Mouse (Mus musculus) bone marrow, adult 2 months (tissue): ENCODE data around the gene Dennd4c. TPM values are rescaled to one million over a fixed set of nuclear protein-coding genes. Genes with fewer than 3 reads are reported as not detected.

Experiments used
- H3K27ac ChIP-seq: fragments of 200-500 bp; 2 replicates; pipeline ENCODE4 v1.5.1; 2012; ENCODE audit warnings: low read depth, mild to moderate bottlenecking, control low read depth, inconsistent platforms, low read length; ENCODE audit not compliant: control insufficient read depth, poor library complexity, insufficient read depth
- H3K4me1 ChIP-seq: fragments of 200-500 bp; 2 replicates; pipeline ENCODE4 v1.6.1; 2011; ENCODE audit warnings: low read length; ENCODE audit not compliant: control insufficient read depth, insufficient read depth
- H3K4me3 ChIP-seq: fragments of 200-500 bp; replicated peaks from 2 replicates; pipeline ENCODE3; 2011; ENCODE audit warnings: mild to moderate bottlenecking, low read depth, low read length, control low read depth; ENCODE audit not compliant: control insufficient read depth
- CTCF ChIP-seq: fragments of 200-500 bp; IDR thresholded peaks from 2 replicates; pipeline ENCODE4 v1.5.1; 2011; ENCODE audit warnings: low read length, control low read depth; ENCODE audit not compliant: control insufficient read depth, insufficient read depth
- POLR2A ChIP-seq: fragments of 200-500 bp; IDR thresholded peaks from 2 replicates; pipeline ENCODE4 v1.6.1; 2011; ENCODE audit warnings: low read depth, mild to moderate bottlenecking, control low read depth, low read length, borderline replicate concordance; ENCODE audit not compliant: control insufficient read depth
- WGBS: fragments of 180-500 bp; shearing (Covaris S2); methylation state at CpG from one replicate; pipeline ENCODE4 v1.1.7; 2018; 5-methylcytosine and 5-hydroxymethylcytosine counted together
- polyA plus RNA-seq: library from polyadenylated mRNA; stranded (reverse); fragments of >200 nt; gene quantifications from 2 replicates; pipeline ENCODE4 v1.2.4, GENCODE M21; 2011; ENCODE audit warnings: low replicate concordance; ENCODE audit not compliant: missing spikeins, insufficient read depth, insufficient read length

Dennd4c gene
- polyA plus RNA-seq, result 2.4 and 2.6 TPM in 2 replicates

DNA sequence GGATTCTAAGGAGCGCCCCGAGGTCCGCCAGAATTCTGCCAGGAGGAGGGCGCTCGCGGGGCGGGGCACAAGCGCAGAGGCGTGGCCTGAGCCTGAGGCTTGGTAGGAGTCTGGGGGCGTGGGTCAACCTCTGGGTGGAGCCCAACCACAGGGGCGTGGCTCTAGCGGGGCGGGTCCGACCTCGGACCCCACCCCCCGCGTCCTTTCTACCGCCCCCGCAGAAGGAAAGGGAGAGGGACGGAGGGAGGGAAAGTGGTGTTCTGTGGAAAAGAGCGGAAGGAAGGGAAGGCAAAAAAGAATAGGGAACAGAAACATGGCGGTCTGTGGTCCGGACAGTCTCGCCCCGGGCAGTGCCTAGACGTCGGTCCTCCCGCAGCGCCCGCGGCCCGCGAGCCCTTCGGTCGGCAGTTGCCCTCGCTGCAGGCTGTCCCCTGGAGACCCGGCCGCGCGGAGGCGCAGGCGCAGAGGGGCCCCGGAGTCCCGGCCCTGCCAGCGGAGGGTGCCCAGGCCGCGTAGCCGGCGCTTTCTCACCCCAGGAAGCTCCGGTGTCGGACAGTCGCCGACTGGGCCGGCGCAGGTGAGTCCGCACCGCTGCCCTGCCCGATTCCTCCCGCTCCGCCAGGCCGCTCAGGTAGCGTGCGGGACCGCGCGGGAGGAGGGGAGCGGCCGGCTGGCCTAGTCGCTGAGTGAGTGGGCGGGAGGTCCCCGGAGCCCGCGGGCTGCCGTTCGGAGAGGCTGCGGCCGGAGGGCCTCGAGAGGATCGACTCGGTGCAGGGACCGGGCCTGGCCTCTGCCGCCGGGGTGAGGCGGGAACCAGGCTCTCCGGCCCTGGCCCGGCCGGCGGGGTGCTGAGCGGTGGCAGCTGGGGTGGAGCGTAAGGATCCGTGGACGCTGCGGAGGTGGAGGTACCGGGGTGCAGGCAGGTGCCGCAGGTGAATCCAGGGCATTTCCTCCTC lies at the start of gene Dennd4c:
Gene Dennd4c (plus strand): TSS at position 220 of the 956 bp plus-strand sequence.
- H3K4me1 ChIP-seq, result peaks cover 1% of the 10 kb centered on the region; the same call in 1 of the 2 replicates
- peak within 1 kb of the TSS; percentile 90 for H3K27ac ChIP-seq
- peak; percentile 20; the same call in 1 of the 2 replicates for TF ChIP-seq CTCF
- TF ChIP-seq POLR2A, result peak; percentile 57; the same call in 1 of the 2 replicates
- H3K4me3 ChIP-seq, result peak within 1 kb of the TSS; percentile 80
- under 1% methylated on average over 95 of the region's 95 CpGs for WGBS

DNA sequence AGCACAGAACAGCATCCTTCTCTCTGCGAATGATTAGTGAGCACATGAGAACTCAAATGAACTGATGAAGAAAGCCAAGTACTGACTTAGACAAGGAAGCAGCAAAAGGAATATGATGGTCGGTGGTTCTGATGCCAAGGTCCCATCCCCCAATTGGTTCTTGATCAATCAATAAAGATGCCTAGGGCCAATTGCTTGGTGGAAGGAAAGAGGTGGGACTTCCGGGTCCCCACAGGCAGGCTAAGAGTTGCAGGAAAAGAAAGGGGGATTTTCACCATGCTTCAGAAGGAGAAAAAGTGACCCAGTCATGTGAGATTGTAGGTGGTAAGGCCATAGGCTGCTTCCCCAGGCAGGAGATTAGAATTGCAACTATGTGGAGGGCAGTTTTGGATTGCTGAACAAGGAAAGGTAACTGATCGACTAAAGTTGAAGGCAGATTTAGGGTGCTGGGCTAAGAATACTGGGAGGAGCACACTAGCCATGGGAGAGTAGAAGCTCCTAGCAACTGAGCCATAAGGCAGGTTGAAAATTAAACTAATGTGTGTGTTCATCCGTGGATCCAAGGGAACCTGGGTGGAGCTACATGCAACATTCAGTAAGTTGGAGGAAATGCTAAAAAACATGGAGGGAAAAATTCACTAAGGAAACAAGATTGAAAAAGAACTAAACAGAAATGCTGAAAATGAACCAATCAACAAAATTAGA lies 49.0 kb upstream of the Dennd4c start:
- no peak for TF ChIP-seq CTCF
- no peak for TF ChIP-seq POLR2A
- H3K27ac ChIP-seq, result no peak overlapping the region
- 63% methylated on average over 5 of the region's 5 CpGs for WGBS
- H3K4me3 ChIP-seq, result no peak overlapping the region
- H3K4me1 ChIP-seq, result no peaks in the 10 kb centered on the region; the same call in 1 of the 2 replicates

DNA sequence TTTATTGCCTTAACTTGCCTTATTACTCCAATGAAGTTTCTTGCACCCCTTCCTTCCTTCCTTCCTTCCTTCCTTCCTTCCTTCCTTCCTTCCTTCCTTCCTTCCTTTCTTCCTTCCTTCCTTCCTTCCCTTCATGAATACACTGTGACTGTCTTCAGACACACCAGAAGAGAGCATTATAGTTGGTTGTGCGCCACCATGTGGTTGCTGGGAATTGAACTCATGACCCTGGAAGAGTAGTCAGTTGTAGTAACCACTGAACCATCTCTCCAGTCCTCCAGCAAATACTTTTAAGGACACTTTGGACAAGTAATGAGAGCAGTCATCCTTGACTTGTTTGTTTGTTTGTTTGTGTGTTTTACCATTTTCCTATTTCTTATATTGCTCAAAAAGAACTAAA lies 39.6 kb upstream of the Dennd4c start:
- H3K27ac ChIP-seq, result no peak overlapping the region
- H3K4me3 ChIP-seq, result no peak overlapping the region
- TF ChIP-seq CTCF (no peak), POLR2A (no peak)
- H3K4me1 ChIP-seq, result no peaks in the 10 kb centered on the region; the same call in 1 of the 2 replicates
- 79% methylated on average over 1 of the region's 1 CpGs for WGBS

DNA sequence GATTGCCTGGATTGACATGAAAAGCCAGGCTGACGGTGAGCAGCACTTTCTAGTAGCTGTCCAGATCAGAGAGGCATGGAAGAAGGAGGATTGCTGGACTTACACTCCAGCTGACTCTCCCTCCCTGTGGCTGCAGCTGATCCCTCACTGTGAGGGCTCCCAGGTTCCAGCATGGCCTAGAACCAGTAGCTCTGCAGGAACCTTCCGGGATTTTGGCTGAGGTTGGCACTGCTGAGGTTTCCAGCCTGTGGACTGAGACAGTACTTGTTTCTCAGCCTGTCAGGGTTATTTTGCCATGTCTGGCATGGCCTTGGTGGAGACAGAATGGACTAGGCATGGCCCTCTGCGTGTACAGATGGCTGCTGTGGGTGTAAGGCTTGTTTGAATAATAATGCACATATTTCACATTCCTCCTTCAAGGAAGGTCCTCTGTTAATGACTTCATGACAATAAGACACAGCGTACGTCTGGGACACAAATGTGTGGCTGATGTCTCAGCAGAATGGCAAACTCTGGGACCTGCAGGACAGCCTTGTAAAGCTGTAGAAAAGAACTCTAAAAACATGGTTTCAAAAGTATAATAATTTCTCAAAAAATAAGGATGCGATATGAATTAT lies 38.2 kb upstream of the Dennd4c start:
- no peak overlapping the region for H3K27ac ChIP-seq
- no peak for TF ChIP-seq POLR2A
- TF ChIP-seq CTCF, result no peak
- no peak overlapping the region for H3K4me3 ChIP-seq
- no peaks in the 10 kb centered on the region; the same call in 1 of the 2 replicates for H3K4me1 ChIP-seq
- WGBS, result 88% methylated on average over 6 of the region's 6 CpGs

DNA sequence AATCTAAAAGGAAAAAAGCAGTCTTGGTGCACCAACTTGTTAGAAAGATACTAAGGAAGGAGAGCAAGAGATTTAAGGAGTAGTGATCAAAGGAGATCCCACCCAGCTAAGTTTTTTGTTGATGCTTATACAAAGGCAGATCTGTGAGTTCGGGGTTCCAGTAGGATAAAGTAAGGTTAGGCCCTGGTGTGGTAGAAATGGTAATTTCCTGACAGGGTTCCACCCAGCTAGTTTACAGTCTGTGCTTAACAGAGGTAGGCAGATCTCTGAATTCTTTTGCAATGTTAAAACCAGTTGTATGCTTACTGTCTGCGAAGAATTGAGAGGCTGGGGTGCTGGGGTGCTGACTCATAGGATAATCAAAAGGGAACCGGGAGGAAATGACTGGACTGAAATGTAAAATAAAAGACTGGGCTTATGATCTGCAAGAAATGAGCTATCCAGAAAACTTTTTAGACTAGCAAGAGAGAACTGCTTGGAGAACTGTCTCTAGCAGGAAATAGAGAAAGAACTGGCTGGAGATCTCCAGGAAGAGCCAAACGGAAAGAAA lies 37.6 kb upstream of the Dennd4c start:
- WGBS, result 30% methylated on average over 4 of the region's 4 CpGs
- Histone ChIP-seq H3K27ac (no peak overlapping the region; the same call in 1 of the 2 replicates), H3K4me3 (no peak overlapping the region), H3K4me1 (no peaks in the 10 kb centered on the region; the same call in 1 of the 2 replicates)
- TF ChIP-seq POLR2A (no peak), CTCF (no peak)

DNA sequence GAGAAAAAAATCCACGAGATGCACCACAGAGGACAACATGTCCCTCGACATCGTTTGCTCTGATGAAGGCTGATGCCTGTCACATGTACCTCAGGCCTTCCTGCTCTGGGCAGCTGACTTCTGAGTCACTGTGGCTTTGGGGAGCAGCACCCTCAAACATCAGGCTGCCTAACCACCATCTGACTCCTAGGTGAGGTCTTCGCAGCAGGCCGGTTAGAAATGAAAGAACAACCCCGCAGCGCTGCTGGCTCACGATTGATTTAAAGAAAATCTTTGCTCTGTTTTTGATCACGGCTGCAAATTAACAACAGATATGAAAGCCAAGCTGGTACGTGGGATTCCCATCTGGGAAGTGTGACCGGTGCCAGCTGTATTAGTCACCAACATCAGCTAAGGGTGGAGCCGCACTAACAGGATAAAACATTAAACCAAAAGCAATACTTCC lies 35.6 kb upstream of the Dennd4c start:
- TF ChIP-seq POLR2A, result no peak
- TF ChIP-seq CTCF, result no peak
- Histone ChIP-seq H3K27ac (no peak overlapping the region), H3K4me1 (no peaks in the 10 kb centered on the region; the same call in 1 of the 2 replicates), H3K4me3 (no peak overlapping the region)
- WGBS, result 48% methylated on average over 12 of the region's 12 CpGs

DNA sequence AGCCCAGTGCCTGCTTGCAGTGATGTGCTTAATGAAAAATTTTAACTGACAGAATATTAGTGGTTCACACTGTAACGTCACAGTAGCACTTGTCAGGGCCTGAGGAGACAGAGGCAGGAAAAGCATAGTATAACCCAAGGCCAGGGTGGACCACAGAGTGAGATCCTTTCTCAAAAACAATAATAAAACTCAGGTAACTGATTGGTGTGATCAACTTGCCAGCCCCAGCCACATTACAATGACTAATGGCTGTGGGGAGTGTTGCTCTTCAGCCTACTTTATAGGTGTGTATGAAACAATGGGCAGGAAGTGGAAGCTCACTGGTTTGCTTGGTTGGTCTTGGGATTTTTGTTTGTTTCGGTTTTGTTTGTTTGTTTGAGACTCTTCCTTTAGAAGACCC lies 34.8 kb upstream of the Dennd4c start:
- no peak for TF ChIP-seq POLR2A
- TF ChIP-seq CTCF, result no peak
- no peak overlapping the region for H3K4me3 ChIP-seq
- H3K27ac ChIP-seq, result no peak overlapping the region
- 77% methylated on average over 2 of the region's 2 CpGs for WGBS
- H3K4me1 ChIP-seq, result no peaks in the 10 kb centered on the region; the same call in 1 of the 2 replicates

DNA sequence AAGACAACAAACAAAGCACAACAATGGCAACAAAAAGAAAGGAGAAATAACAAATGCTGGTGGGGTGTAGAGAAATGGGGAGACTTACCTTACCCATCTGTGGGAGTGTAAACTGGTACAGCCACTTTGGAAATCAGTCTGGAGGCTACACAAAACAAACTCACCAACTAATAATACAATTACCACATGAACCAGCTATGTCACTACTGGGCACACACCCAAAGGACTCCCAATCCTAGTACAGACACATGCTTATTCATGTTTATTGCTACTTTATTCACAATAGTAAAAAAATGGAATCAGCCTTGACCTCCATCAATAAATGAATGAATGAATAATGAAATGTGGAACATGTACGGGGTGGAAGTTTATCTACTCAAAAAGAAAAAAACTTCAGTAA lies 33.0 kb upstream of the Dennd4c start:
- Histone ChIP-seq H3K4me3 (no peak overlapping the region), H3K27ac (no peak overlapping the region), H3K4me1 (no peaks in the 10 kb centered on the region)
- no peak for TF ChIP-seq CTCF
- no peak for TF ChIP-seq POLR2A
- 79% methylated on average over 1 of the region's 1 CpGs for WGBS
